Mouse (Mus musculus) megakaryocyte, embryonic 14.5 days (primary cell): ENCODE measurements at regions not wholly inside any gene's neighbourhood (a gene's known extent, or its start where the extent isn't known, plus 50 kb on each side); places are given as distances from the start of the nearest gene placed in this dataset.

Source experiments
- FLI1 ChIP-seq: IDR thresholded peaks from 2 replicates; pipeline ENCODE4 v1.6.1; 2012; ENCODE audit warnings: low read length, inconsistent platforms, mixed read lengths
- GATA1 ChIP-seq: IDR thresholded peaks from 3 replicates; pipeline ENCODE4 v1.6.1; 2012; ENCODE audit warnings: mixed read lengths, low read length, inconsistent platforms, borderline replicate concordance

DNA sequence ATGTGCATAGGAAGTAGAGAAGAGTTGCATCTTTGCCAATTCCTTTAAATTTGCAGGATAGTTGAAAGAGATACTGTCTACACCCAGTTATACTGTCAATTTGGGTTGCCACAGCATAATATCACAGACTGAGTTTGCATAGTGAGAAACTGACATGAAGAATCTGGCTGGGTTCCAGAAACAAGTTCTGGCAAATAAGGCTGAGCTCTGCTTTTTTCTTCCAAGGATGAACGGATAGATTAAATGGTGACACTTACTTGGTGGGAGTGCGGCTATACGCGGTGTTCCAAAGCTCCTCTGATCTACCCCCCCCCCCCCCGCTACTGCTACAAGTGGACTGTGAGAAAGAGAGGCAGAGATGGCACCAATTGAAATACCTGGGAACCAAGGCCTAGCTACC, 339.0 kb downstream of the Edem1 start:
- TF ChIP-seq GATA1 (no peak), FLI1 (no peak)
